Mouse (Mus musculus) embryonic facial prominence, embryonic 14.5 days (tissue): ENCODE measurements at regions not wholly inside any gene's neighbourhood (a gene's known extent, or its start where the extent isn't known, plus 50 kb on each side); places are given as distances from the start of the nearest gene placed in this dataset.

ENCODE experiments used
- ATAC-seq: fragments of 200-750 bp; cut with Nextera tagmentation; 2 replicates; pipeline ENCODE4 v1.8.0; 2017; ENCODE audit warnings: low read depth, moderate number of reproducible peaks, moderate TSS enrichment
- DNase-seq: peaks from one replicate; pipeline ENCODE4 v3.0.0-alpha.2; 2015; ENCODE audit warnings: low spot score
- H3K27ac ChIP-seq: fragments of 300-500 bp; sonication (generic); replicated peaks from 2 replicates; pipeline ENCODE4 v1.5.1; 2014; ENCODE audit warnings: low read depth, mild to moderate bottlenecking, low read length, moderate library complexity
- H3K27me3 ChIP-seq: fragments of 300-500 bp; sonication (generic); replicated peaks from 2 replicates; pipeline ENCODE4 v1.6.1; 2014; ENCODE audit warnings: low read length; ENCODE audit not compliant: control insufficient read depth, insufficient read depth
- H3K36me3 ChIP-seq: fragments of 300-500 bp; sonication (generic); 2 replicates; pipeline ENCODE4 v1.6.1; 2014; ENCODE audit warnings: low read length, mixed read lengths; ENCODE audit not compliant: control insufficient read depth, insufficient read depth
- H3K4me1 ChIP-seq: fragments of 300-500 bp; sonication (generic); 2 replicates; pipeline ENCODE4 v1.6.1; 2014; ENCODE audit warnings: antibody characterized with exemption, low read length; ENCODE audit not compliant: control insufficient read depth, insufficient read depth
- H3K4me2 ChIP-seq: fragments of 300-500 bp; sonication (generic); 2 replicates; pipeline ENCODE4 v1.6.1; 2014; ENCODE audit warnings: low read depth, mild to moderate bottlenecking, low read length, moderate library complexity, mixed read lengths
- H3K4me3 ChIP-seq: fragments of 300-500 bp; sonication (generic); 2 replicates; pipeline ENCODE4 v1.5.1; 2014; ENCODE audit warnings: low read depth, mild to moderate bottlenecking, low read length
- H3K9ac ChIP-seq: fragments of 300-500 bp; sonication (generic); 2 replicates; pipeline ENCODE4 v1.6.1; 2014; ENCODE audit warnings: low read depth, mild to moderate bottlenecking, low read length, moderate library complexity, mixed read lengths
- H3K9me3 ChIP-seq: fragments of 300-500 bp; sonication (generic); 2 replicates; pipeline ENCODE4 v1.6.1; 2016; ENCODE audit warnings: low read length; ENCODE audit not compliant: control insufficient read depth
- WGBS: fragments of 180-500 bp; shearing (Covaris S2); extraction: QIAGEN DNeasy Blood & Tissue Kit; methylation state at CpG from one replicate; pipeline ENCODE4 v1.1.7; 2014; 5-methylcytosine and 5-hydroxymethylcytosine counted together

GRCm38 (mm10) chr19:19421706-19422105 lies 310.7 kb upstream of the Rorb start:
- ATAC-seq (no peak), DNase-seq (peak; percentile 2)
- H3K9me3 ChIP-seq, result no peaks in the 10 kb centered on the region
- H3K9ac ChIP-seq, result no peak overlapping the region
- 62% methylated on average over 6 of the region's 6 CpGs for WGBS
- no peak overlapping the region for H3K4me3 ChIP-seq
- no peaks in the 10 kb centered on the region for H3K4me1 ChIP-seq
- no peaks in the 10 kb centered on the region for H3K27me3 ChIP-seq
- no peak overlapping the region for H3K4me2 ChIP-seq
- no peaks in the 10 kb centered on the region for H3K36me3 ChIP-seq
- H3K27ac ChIP-seq, result no peak overlapping the region
